Mouse (Mus musculus): Measurements from ENCODE around the gene C130032M10Rik. TPM values are rescaled to one million over a fixed set of nuclear protein-coding genes. Genes with fewer than 3 reads are reported as not detected.
"Not testable (repeated sequence)": the region's sequence is repeated elsewhere in the genome, so short reads cannot be mapped to it uniquely, and the experiment has no call there.

Gene C130032M10Rik
- polyA plus RNA-seq, 1 experiment from 2014 or later: not detected

DNA sequence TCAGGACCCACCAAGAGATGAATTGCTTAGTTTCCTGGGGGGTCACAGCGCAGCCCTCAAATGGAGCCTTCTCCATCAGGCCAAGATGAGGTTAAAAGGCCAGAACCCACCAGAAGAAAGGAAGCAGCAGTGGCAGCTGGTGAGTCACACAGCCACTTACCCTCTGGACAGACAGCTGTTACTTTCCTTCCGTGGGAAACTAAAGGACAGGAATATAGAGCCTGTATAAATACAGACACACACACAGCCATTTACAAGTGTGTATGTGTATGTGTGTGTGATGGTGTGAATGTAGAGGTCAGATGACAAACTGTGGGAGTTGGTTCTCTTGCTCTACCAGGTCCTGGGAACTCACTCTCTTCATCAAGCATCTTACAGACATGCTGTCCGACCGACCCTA is 8.9 kb upstream of the C130032M10Rik start:
- Histone ChIP-seq H3K36me3 (ENCODE audit: control insufficient read depth, insufficient read depth, low read length) (no peaks in the 10 kb centered on the region), H3K27me3 (ENCODE audit: control insufficient read depth, insufficient read depth, low read length) (no peaks in the 10 kb centered on the region), H3K4me2 (replicated peaks; ENCODE audit: low read depth, low read length) (no peak overlapping the region), H3K27ac (ENCODE audit: low read length) (no peak overlapping the region), H3K9me3 (ENCODE audit: control insufficient read depth, low read depth, low read length) (peaks cover 7% of the 10 kb centered on the region; the same call in 1 of the 2 replicates), H3K4me3 (ENCODE audit: low read depth, low read length) (no peak overlapping the region), H3K9ac (replicated peaks; ENCODE audit: low read depth, low read length) (no peak overlapping the region), H3K4me1 (ENCODE audit: control insufficient read depth, insufficient read depth, low read length) (no peaks in the 10 kb centered on the region)
- ATAC-seq (ENCODE audit: insufficient number of reproducible peaks, insufficient read depth, low FRiP score, low read depth): no peak
- WGBS: 64% methylated on average over 4 of the region's 4 CpGs

- H3K9me3 ChIP-seq (ENCODE audit: control insufficient read depth, low read depth, low read length): peaks cover 8% of the 10 kb centered on the region; the same call in 1 of the 2 replicates
- no peak overlapping the region for H3K4me3 ChIP-seq (ENCODE audit: low read depth, low read length)
- H3K4me2 ChIP-seq (replicated peaks; ENCODE audit: low read depth, low read length): no peak overlapping the region
- H3K27ac ChIP-seq (ENCODE audit: low read length): no peak overlapping the region
- ATAC-seq (ENCODE audit: insufficient number of reproducible peaks, insufficient read depth, low FRiP score, low read depth): no peak
- no peaks in the 10 kb centered on the region for H3K36me3 ChIP-seq (ENCODE audit: control insufficient read depth, insufficient read depth, low read length)
- WGBS: 92% methylated on average over 9 of the region's 9 CpGs
- H3K27me3 ChIP-seq (ENCODE audit: control insufficient read depth, insufficient read depth, low read length): no peaks in the 10 kb centered on the region
- H3K4me1 ChIP-seq (ENCODE audit: control insufficient read depth, insufficient read depth, low read length): no peaks in the 10 kb centered on the region
- H3K9ac ChIP-seq (replicated peaks; ENCODE audit: low read depth, low read length): no peak overlapping the region
Measured at GRCm38 (mm10) chr9:114507421-114507820, 8.1 kb upstream of the C130032M10Rik start.

DNA sequence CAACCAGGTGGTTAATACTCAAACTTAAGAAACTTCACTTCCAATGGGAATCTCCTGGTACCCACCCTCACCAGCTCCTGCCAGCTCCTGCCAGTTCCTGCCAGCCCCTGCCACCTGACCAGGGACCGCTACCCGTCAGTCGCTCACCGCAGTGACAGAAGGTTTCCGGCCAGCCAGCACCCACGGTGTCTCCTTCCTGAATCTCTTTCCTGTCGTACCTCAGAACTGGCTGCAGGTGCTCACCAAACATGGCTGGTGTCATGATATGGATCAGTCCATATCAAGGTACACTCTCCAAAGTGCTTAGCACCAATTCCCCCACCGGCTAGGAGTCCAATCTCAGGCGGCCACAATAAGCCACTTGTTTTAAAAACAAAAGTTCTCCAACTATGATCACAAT is 5.7 kb upstream of the C130032M10Rik start:
- H3K9ac ChIP-seq (replicated peaks; ENCODE audit: low read depth, low read length): no peak overlapping the region
- H3K36me3 ChIP-seq (ENCODE audit: control insufficient read depth, insufficient read depth, low read length): peaks cover 11% of the 10 kb centered on the region
- H3K9me3 ChIP-seq (ENCODE audit: control insufficient read depth, low read depth, low read length): peaks cover 24% of the 10 kb centered on the region
- ATAC-seq (ENCODE audit: insufficient number of reproducible peaks, insufficient read depth, low FRiP score, low read depth): no peak
- H3K4me1 ChIP-seq (ENCODE audit: control insufficient read depth, insufficient read depth, low read length): no peaks in the 10 kb centered on the region
- H3K4me2 ChIP-seq (replicated peaks; ENCODE audit: low read depth, low read length): no peak overlapping the region
- no peak overlapping the region for H3K27ac ChIP-seq (ENCODE audit: low read length)
- no peaks in the 10 kb centered on the region for H3K27me3 ChIP-seq (ENCODE audit: control insufficient read depth, insufficient read depth, low read length)
- 93% methylated on average over 9 of the region's 9 CpGs for WGBS
- H3K4me3 ChIP-seq (ENCODE audit: low read depth, low read length): no peak overlapping the region

DNA sequence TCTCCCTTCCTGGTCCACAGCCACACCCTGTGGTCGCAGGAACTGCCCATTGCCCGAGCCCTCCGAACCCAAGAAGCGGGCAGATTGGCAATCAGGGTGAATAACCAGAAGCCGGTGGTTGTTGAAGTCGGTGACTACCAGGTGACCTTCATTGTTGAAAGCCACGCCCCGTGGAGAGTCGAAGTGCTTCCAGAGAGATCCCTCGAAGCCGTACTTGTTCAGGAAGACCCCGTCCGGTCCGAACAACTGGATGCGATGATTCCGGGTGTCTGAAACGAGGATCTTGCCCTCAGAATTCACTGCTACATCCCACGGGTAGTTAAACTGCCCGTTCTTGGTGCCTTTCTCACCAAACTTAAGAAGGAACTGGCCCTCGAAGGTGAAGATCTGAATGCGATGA is 2.7 kb upstream of the C130032M10Rik start:
- H3K4me1 ChIP-seq (ENCODE audit: control insufficient read depth, insufficient read depth, low read length): no peaks in the 10 kb centered on the region
- H3K9ac ChIP-seq (replicated peaks; ENCODE audit: low read depth, low read length): no peak overlapping the region
- no peak overlapping the region for H3K4me2 ChIP-seq (replicated peaks; ENCODE audit: low read depth, low read length)
- ATAC-seq (ENCODE audit: insufficient number of reproducible peaks, insufficient read depth, low FRiP score, low read depth): no peak
- 97% methylated on average over 21 of the region's 21 CpGs for WGBS
- peaks cover 11% of the 10 kb centered on the region for H3K36me3 ChIP-seq (ENCODE audit: control insufficient read depth, insufficient read depth, low read length)
- H3K4me3 ChIP-seq (ENCODE audit: low read depth, low read length): no peak overlapping the region
- H3K27ac ChIP-seq (ENCODE audit: low read length): no peak overlapping the region
- H3K27me3 ChIP-seq (ENCODE audit: control insufficient read depth, insufficient read depth, low read length): no peaks in the 10 kb centered on the region
- H3K9me3 ChIP-seq (ENCODE audit: control insufficient read depth, low read depth, low read length): peaks cover 24% of the 10 kb centered on the region

DNA sequence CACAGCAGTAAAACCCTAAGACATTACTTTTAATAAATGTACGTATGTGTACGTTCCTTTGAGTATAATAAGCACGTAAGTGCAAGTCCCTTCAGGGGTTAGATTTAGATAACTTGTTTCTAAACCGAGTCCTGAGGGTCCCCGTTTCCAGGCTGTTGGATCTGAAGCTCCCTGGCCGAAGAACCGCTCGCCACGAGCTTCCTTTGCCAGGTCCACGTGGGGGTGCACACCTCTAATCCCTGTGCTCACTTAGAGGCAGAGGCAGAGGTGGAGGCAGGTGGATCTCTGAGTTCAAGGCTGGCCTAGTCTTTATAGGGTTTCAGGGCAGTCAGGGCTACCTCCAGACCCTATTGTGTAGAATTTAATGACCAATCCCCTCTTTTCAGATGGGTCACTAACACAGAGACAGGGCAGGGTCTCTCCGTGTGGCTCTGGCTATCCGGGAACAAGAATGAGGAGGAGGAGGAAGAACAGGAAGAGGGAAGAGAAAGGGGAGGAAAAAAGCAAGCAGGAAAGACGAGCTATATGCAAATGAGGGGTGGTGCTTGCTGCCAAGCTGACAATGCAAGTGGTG is 2.5 kb downstream of the C130032M10Rik start:
- H3K27ac ChIP-seq (ENCODE audit: low read length): no peak overlapping the region
- 76% methylated on average over 13 of the region's 13 CpGs for WGBS
- no peaks in the 10 kb centered on the region for H3K4me1 ChIP-seq (ENCODE audit: control insufficient read depth, insufficient read depth, low read length)
- no peaks in the 10 kb centered on the region for H3K27me3 ChIP-seq (ENCODE audit: control insufficient read depth, insufficient read depth, low read length)
- H3K4me2 ChIP-seq (replicated peaks; ENCODE audit: low read depth, low read length): no peak overlapping the region
- no peak overlapping the region for H3K4me3 ChIP-seq (ENCODE audit: low read depth, low read length)
- no peak overlapping the region for H3K9ac ChIP-seq (replicated peaks; ENCODE audit: low read depth, low read length)
- no peak for ATAC-seq (ENCODE audit: insufficient number of reproducible peaks, insufficient read depth, low FRiP score, low read depth)
- H3K9me3 ChIP-seq (ENCODE audit: control insufficient read depth, low read depth, low read length): peaks cover 10% of the 10 kb centered on the region
- H3K36me3 ChIP-seq (ENCODE audit: control insufficient read depth, insufficient read depth, low read length): peaks cover 10% of the 10 kb centered on the region

DNA sequence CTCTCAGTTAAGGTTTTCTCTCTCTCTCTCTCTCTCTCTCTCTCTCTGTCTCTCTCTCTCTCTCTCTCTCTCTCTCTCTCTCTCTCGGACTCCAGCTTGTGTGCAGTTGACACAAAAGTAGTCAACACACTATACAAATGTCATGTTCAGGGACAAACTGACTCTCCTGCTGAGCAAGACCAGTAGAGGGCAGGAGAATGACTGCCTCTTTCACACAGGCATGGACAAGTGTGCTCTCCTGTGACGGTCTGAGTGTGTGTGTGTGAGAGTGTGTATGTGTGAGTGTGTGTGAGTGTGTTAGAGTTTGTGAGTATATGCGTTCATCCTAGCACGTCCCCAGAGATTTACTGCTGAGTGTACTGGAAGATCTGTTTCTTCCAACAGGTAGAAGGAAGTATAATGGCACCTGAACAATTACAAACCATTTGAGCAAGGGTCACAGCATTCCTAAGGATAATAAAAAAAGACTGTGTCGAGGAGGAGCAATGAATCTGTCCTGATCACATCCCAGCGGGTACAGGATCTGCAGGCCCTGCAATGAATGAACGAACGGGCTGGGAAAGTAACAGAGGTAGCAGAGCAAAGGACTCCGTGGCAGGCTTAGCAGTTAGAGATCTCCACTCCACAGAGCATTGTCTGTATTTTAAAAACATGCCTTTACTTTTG is 3.4 kb downstream of the C130032M10Rik start:
- no peak overlapping the region for H3K9ac ChIP-seq (replicated peaks; ENCODE audit: low read depth, low read length)
- no peak overlapping the region for H3K4me3 ChIP-seq (ENCODE audit: low read depth, low read length)
- peaks cover 1% of the 10 kb centered on the region; the same call in 1 of the 2 replicates for H3K9me3 ChIP-seq (ENCODE audit: control insufficient read depth, low read depth, low read length)
- WGBS: 62% methylated on average over 9 of the region's 9 CpGs
- H3K4me2 ChIP-seq (replicated peaks; ENCODE audit: low read depth, low read length): no peak overlapping the region
- H3K4me1 ChIP-seq (ENCODE audit: control insufficient read depth, insufficient read depth, low read length): no peaks in the 10 kb centered on the region
- H3K36me3 ChIP-seq (ENCODE audit: control insufficient read depth, insufficient read depth, low read length): 0 out of 2 replicates have a peak, but pooled peaks cover under 1% of the 10 kb centered on the region
- H3K27ac ChIP-seq (ENCODE audit: low read length): no peak overlapping the region
- no peaks in the 10 kb centered on the region for H3K27me3 ChIP-seq (ENCODE audit: control insufficient read depth, insufficient read depth, low read length)
- no peak for ATAC-seq (ENCODE audit: insufficient number of reproducible peaks, insufficient read depth, low FRiP score, low read depth)

- not testable (repeated sequence) for H3K36me3 ChIP-seq (ENCODE audit: control insufficient read depth, insufficient read depth, low read length); H3K4me1 ChIP-seq (ENCODE audit: control insufficient read depth, insufficient read depth, low read length); H3K27me3 ChIP-seq (ENCODE audit: control insufficient read depth, insufficient read depth, low read length); ATAC-seq (ENCODE audit: insufficient number of reproducible peaks, insufficient read depth, low FRiP score, low read depth); H3K27ac ChIP-seq (ENCODE audit: low read length); H3K9ac ChIP-seq (replicated peaks; ENCODE audit: low read depth, low read length); H3K4me2 ChIP-seq (replicated peaks; ENCODE audit: low read depth, low read length); H3K4me3 ChIP-seq (ENCODE audit: low read depth, low read length); H3K9me3 ChIP-seq (ENCODE audit: control insufficient read depth, low read depth, low read length)
- whole genome bisulfite sequencing: 59% methylated on average over 4 of the region's 4 CpGs
Measured at GRCm38 (mm10) chr9:114520529-114520928, 5.0 kb downstream of the C130032M10Rik start.

- H3K4me3 ChIP-seq (ENCODE audit: low read depth, low read length): no peak overlapping the region
- no peaks in the 10 kb centered on the region for H3K27me3 ChIP-seq (ENCODE audit: control insufficient read depth, insufficient read depth, low read length)
- no peak overlapping the region for H3K9ac ChIP-seq (replicated peaks; ENCODE audit: low read depth, low read length)
- WGBS: 54% methylated on average over 5 of the region's 5 CpGs
- no peak overlapping the region for H3K27ac ChIP-seq (ENCODE audit: low read length)
- H3K4me2 ChIP-seq (replicated peaks; ENCODE audit: low read depth, low read length): no peak overlapping the region
- no peaks in the 10 kb centered on the region for H3K36me3 ChIP-seq (ENCODE audit: control insufficient read depth, insufficient read depth, low read length)
- no peak for ATAC-seq (ENCODE audit: insufficient number of reproducible peaks, insufficient read depth, low FRiP score, low read depth)
- H3K9me3 ChIP-seq (ENCODE audit: control insufficient read depth, low read depth, low read length): no peaks in the 10 kb centered on the region
- H3K4me1 ChIP-seq (ENCODE audit: control insufficient read depth, insufficient read depth, low read length): peaks cover 15% of the 10 kb centered on the region
Measured at GRCm38 (mm10) chr9:114522041-114522440, 6.5 kb downstream of the C130032M10Rik start.

DNA sequence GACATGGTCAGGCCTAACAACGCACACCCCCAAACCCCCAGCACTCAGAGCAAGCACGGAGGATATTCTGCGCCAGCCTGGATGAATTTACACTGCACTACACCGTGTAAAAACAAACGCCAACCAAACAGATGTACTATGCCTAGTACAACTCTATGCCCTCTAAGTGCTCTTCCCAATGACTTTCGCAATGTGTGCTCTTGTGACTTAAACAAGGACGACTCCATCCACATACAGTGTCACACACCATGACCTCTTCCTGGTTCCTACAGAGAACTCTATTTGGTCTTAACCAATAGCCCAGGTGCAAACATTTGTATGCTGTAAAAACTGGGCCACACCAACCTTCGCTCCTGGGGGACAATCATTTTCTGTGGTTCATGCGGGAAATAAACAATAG is 7.0 kb downstream of the C130032M10Rik start:
- Histone ChIP-seq H3K4me3 (ENCODE audit: low read depth, low read length) (no peak overlapping the region), H3K9me3 (ENCODE audit: control insufficient read depth, low read depth, low read length) (no peaks in the 10 kb centered on the region), H3K27ac (ENCODE audit: low read length) (no peak overlapping the region), H3K4me2 (replicated peaks; ENCODE audit: low read depth, low read length) (no peak overlapping the region), H3K4me1 (ENCODE audit: control insufficient read depth, insufficient read depth, low read length) (peaks cover 15% of the 10 kb centered on the region), H3K9ac (replicated peaks; ENCODE audit: low read depth, low read length) (no peak overlapping the region), H3K36me3 (ENCODE audit: control insufficient read depth, insufficient read depth, low read length) (no peaks in the 10 kb centered on the region), H3K27me3 (ENCODE audit: control insufficient read depth, insufficient read depth, low read length) (no peaks in the 10 kb centered on the region)
- ATAC-seq (ENCODE audit: insufficient number of reproducible peaks, insufficient read depth, low FRiP score, low read depth): no peak
- 87% methylated on average over 9 of the region's 9 CpGs for WGBS

Measured in stomach, embryonic 14.5 days (tissue).